Mouse (Mus musculus): ENCODE measurements at regions not wholly inside any gene's neighbourhood (a gene's known extent, or its start where the extent isn't known, plus 50 kb on each side); places are given as distances from the start of the nearest gene placed in this dataset.

- Histone ChIP-seq H3K27ac (no peak overlapping the region), H3K4me3 (no peak overlapping the region)
- no peak for DNase-seq (ENCODE audit: low spot score in 2 of 2)
- TF ChIP-seq CTCF (conservative IDR thresholded peaks at IDR 0.05): no peak
These were observed 106.1 kb downstream of the Erv3 start for GRCm38 (mm10) chr2:131753436-131753835.

GRCm38 (mm10) chr2:131750679-131751078 lies 108.9 kb downstream of the Erv3 start:
- no peak for DNase-seq (ENCODE audit: low spot score in 2 of 2)
- TF ChIP-seq CTCF (conservative IDR thresholded peaks at IDR 0.05): no peak
- Histone ChIP-seq H3K4me3 (no peak overlapping the region), H3K27ac (peak overlapping the region; percentile 84; the same call in 1 of the 2 replicates)

- Histone ChIP-seq H3K4me3 (no peak overlapping the region), H3K27ac (peak overlapping the region; percentile 84; the same call in 1 of the 2 replicates)
- no peak for DNase-seq (ENCODE audit: low spot score in 2 of 2)
- TF ChIP-seq CTCF (conservative IDR thresholded peaks at IDR 0.05): no peak
These were observed 109.3 kb downstream of the Erv3 start for GRCm38 (mm10) chr2:131750206-131750605.

- no peak for TF ChIP-seq CTCF (conservative IDR thresholded peaks at IDR 0.05)
These were observed 109.8 kb downstream of the Erv3 start for GRCm38 (mm10) chr2:131749746-131750145.

GRCm38 (mm10) chr2:131748791-131749190 lies 110.8 kb downstream of the Erv3 start:
- no peak for TF ChIP-seq CTCF (conservative IDR thresholded peaks at IDR 0.05)
- DNase-seq (ENCODE audit: low spot score in 2 of 2): peak; percentile 69 to 83
- no peak overlapping the region for H3K4me3 ChIP-seq
- peak overlapping the region; percentile 84 for H3K27ac ChIP-seq

More at GRCm38 (mm10) chr2:131749746-131750145, 109.8 kb downstream of the Erv3 start:
- Histone ChIP-seq H3K4me3 (no peak overlapping the region), H3K27ac (peak overlapping the region; percentile 84; the same call in 1 of the 2 replicates)
- no peak for DNase-seq (ENCODE audit: low spot score in 2 of 2)

- no peak for DNase-seq (ENCODE audit: low spot score in 2 of 2)
- peak; percentile 25 for TF ChIP-seq CTCF (conservative IDR thresholded peaks at IDR 0.05)
- Histone ChIP-seq H3K27ac (no peak overlapping the region), H3K4me3 (no peak overlapping the region)
These were observed 111.8 kb downstream of the Erv3 start for GRCm38 (mm10) chr2:131747707-131748106.

- DNase-seq (ENCODE audit: low spot score in 2 of 2): no peak
- H3K4me3 ChIP-seq: no peak overlapping the region
- no peak for TF ChIP-seq CTCF (conservative IDR thresholded peaks at IDR 0.05)
- no peak overlapping the region for H3K27ac ChIP-seq
These were observed 114.1 kb downstream of the Erv3 start for GRCm38 (mm10) chr2:131745381-131745895.

- Histone ChIP-seq H3K27ac (no peak overlapping the region), H3K4me3 (no peak overlapping the region)
- no peak for TF ChIP-seq CTCF (conservative IDR thresholded peaks at IDR 0.05)
- DNase-seq (ENCODE audit: low spot score in 2 of 2): no peak
These were observed 114.6 kb downstream of the Erv3 start for GRCm38 (mm10) chr2:131744957-131745356.

GRCm38 (mm10) chr2:131740456-131740855 lies 119.1 kb downstream of the Erv3 start:
- DNase-seq (ENCODE audit: low spot score in 2 of 2): peak; percentile 60 to 73
- TF ChIP-seq CTCF (conservative IDR thresholded peaks at IDR 0.05): no peak
- H3K4me3 ChIP-seq: no peak overlapping the region
- peak overlapping the region; percentile 88 for H3K27ac ChIP-seq

- no peak for DNase-seq (ENCODE audit: low spot score in 2 of 2)
- Histone ChIP-seq H3K27ac (peak overlapping the region; percentile 66), H3K4me3 (no peak overlapping the region)
- TF ChIP-seq CTCF (conservative IDR thresholded peaks at IDR 0.05): no peak
These were observed 120.5 kb downstream of the Erv3 start for GRCm38 (mm10) chr2:131739022-131739421.

GRCm38 (mm10) chr2:131734740-131735378 lies 124.7 kb downstream of the Erv3 start:
- TF ChIP-seq CTCF (conservative IDR thresholded peaks at IDR 0.05): no peak
- no peak overlapping the region for H3K27ac ChIP-seq
- DNase-seq (ENCODE audit: low spot score in 2 of 2): no peak

GRCm38 (mm10) chr2:131726533-131726932 lies 133.0 kb downstream of the Erv3 start:
- Histone ChIP-seq H3K27ac (no peak overlapping the region), H3K4me3 (no peak overlapping the region)
- no peak for TF ChIP-seq CTCF (conservative IDR thresholded peaks at IDR 0.05)
- no peak for DNase-seq (ENCODE audit: low spot score in 2 of 2)

More at GRCm38 (mm10) chr2:131734740-131735378, 124.7 kb downstream of the Erv3 start:
- no peak overlapping the region for H3K4me3 ChIP-seq

GRCm38 (mm10) chr2:131721631-131722545 lies 137.7 kb downstream of the Erv3 start:
- no peak overlapping the region for H3K27ac ChIP-seq
- no peak overlapping the region for H3K4me3 ChIP-seq
- TF ChIP-seq CTCF (conservative IDR thresholded peaks at IDR 0.05): no peak
- DNase-seq (ENCODE audit: low spot score in 2 of 2): no peak

All from layer of hippocampus, adult 2 months (tissue).